Mouse (Mus musculus) spleen, adult 2 months (tissue): ENCODE measurements around the gene Rapgef5.

ENCODE experiments used
- CTCF ChIP-seq: fragments of 200-500 bp; IDR thresholded peaks from 2 replicates; pipeline ENCODE4 v1.5.1; 2011; ENCODE audit warnings: mild to moderate bottlenecking, inconsistent platforms; ENCODE audit not compliant: insufficient read depth, insufficient read length, insufficient replicate concordance; ENCODE audit errors: extremely low read depth
- POLR2A ChIP-seq: fragments of 200-500 bp; IDR thresholded peaks from 2 replicates; pipeline ENCODE4 v1.6.1; 2011; ENCODE audit warnings: low read depth, low read length, inconsistent platforms

- TF ChIP-seq CTCF (no peak), POLR2A (no peak)
These were observed 11.6 kb downstream of the Rapgef5 start for GRCm38 (mm10) chr12:117527889-117528288.
